Mouse (Mus musculus): ENCODE data around the gene Mov10l1.

- TF ChIP-seq POLR2A (IDR thresholded peaks at IDR 0.05; ENCODE audit: low read depth, low read length) = no peak
- no peak for TF ChIP-seq CTCF (IDR thresholded peaks at IDR 0.05; ENCODE audit: extremely low read depth, insufficient read length, insufficient replicate concordance, low read depth, low read length)
These were observed 85.5 kb downstream of the Mov10l1 start for GRCm38 (mm10) chr15:89068226-89068625.

All from small intestine, adult 2 months (tissue).